Mouse (Mus musculus) c-Kit-positive CD71-positive TER-119-positive erythroid progenitor cells, embryonic 14.5 days (primary cell): ENCODE results near the gene Rad17.
A peak's percentile ranks its signal among the peaks of the same experiment; 100 is the strongest.

Source experiments
- DNase-seq: peaks from one replicate; pipeline ENCODE4 v3.0.0-alpha.2; 2013; ENCODE audit warnings: low spot score

Gene Rad17

GRCm38 (mm10) chr13:100650550-100651438 is at the start of gene Rad17, which contains the start of gene Ak6:
Rad17 (minus strand) TSS chr13:100651051.
Ak6 (plus strand) TSS chr13:100650979.
- peak; percentile 89 for DNase-seq

- no peak for DNase-seq
These were observed 48.0 kb upstream of the Rad17 start for GRCm38 (mm10) chr13:100698866-100699265.

- DNase-seq, result no peak
These were observed 46.7 kb upstream of the Rad17 start for GRCm38 (mm10) chr13:100697541-100697940.

GRCm38 (mm10) chr13:100687513-100687912 is 36.7 kb upstream of the Rad17 start:
- no peak for DNase-seq

- DNase-seq, result peak; percentile 44
These were observed 33.5 kb upstream of the Rad17 start for GRCm38 (mm10) chr13:100684355-100684754.

- no peak for DNase-seq
These were observed 32.0 kb upstream of the Rad17 start for GRCm38 (mm10) chr13:100682837-100683236.

- DNase-seq, result no peak
These were observed 30.8 kb upstream of the Rad17 start for GRCm38 (mm10) chr13:100681615-100682014.

- DNase-seq, result no peak
These were observed 25.2 kb upstream of the Rad17 start for GRCm38 (mm10) chr13:100675936-100676635.

GRCm38 (mm10) chr13:100670181-100670741 is 19.4 kb upstream of the Rad17 start:
- DNase-seq, result no peak

- DNase-seq, result no peak
These were observed 18.6 kb upstream of the Rad17 start, which contains the start of gene Ccdc125 for GRCm38 (mm10) chr13:100669291-100670022. Ccdc125 (plus strand) TSS chr13:100669717.

GRCm38 (mm10) chr13:100659864-100660456 is 9.1 kb upstream of the Rad17 start:
- DNase-seq, result peak; percentile 70

GRCm38 (mm10) chr13:100658091-100658490 is 7.2 kb upstream of the Rad17 start:
- no peak for DNase-seq

- peak; percentile 28 for DNase-seq
These were observed 762 bp upstream of the Rad17 start, which contains the start of gene Taf9 for GRCm38 (mm10) chr13:100651439-100652186. Taf9 (plus strand) TSS chr13:100651579.

- DNase-seq, result no peak
These were observed 2.6 kb downstream of the Rad17 start for GRCm38 (mm10) chr13:100648223-100648622.

GRCm38 (mm10) chr13:100642471-100643209 is 8.2 kb downstream of the Rad17 start:
- no peak for DNase-seq

GRCm38 (mm10) chr13:100634106-100634691 is 16.7 kb downstream of the Rad17 start:
- no peak for DNase-seq

GRCm38 (mm10) chr13:100622241-100622640 is 28.6 kb downstream of the Rad17 start:
- DNase-seq, result no peak

GRCm38 (mm10) chr13:100617583-100617982 is 33.3 kb downstream of the Rad17 start:
- DNase-seq, result no peak
